Mouse (Mus musculus) liver, adult 2 months (tissue): Measurements from ENCODE around the gene Ascl1.

Experiments
- CTCF ChIP-seq: fragments of 200-500 bp; IDR thresholded peaks from 2 replicates; pipeline ENCODE4 v1.5.1; 2011; ENCODE audit warnings: low read depth, low read length, control low read depth
- POLR2A ChIP-seq: fragments of 200-500 bp; IDR thresholded peaks from 2 replicates; pipeline ENCODE4 v1.6.1; 2011; ENCODE audit warnings: low read length, control low read depth; ENCODE audit not compliant: insufficient read depth; ENCODE audit errors: extremely low read depth

DNA sequence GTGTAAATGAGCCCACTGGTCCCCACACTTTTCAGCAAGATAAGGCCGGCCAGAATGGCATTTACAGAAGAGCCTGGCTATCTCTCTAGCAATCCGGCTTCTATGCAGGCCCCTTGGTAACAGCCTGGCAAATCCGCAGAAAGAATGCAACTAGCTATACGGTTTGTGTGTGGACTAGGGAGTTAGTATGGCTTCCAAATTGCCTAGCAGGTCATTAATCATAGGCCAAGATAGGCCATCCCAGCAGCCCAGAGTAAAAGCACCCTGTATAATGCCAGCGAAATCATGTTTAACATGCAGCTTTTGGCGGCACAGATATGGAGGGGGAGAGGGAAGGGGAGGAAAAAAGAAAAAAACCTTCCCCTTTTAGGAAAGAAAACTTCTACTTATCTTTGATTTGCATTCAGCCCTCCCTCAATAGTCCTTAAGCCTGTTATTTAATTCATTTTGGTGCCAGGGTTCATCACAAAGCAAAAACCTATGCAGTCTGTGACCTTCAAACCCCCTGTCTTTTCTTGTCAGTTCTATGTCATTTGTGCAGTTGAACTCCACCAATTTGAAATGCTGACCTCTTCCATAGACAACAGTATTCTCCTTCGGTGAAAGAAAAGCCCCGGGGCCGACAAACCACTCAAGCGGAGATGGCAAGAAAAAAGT, 19.9 kb downstream of the Ascl1 start:
- TF ChIP-seq CTCF, result no peak
- no peak for TF ChIP-seq POLR2A
